Comparison of ENCODE assay signal across 10 mouse cellular contexts in genomic region chr16:5431111-5431510, GRCm38 (mm10).
A peak's percentile ranks its signal among the peaks of the same experiment; 100 is the strongest.
DNase-seq lines count a peak whose midpoint lies in the region; ATAC-seq and TF ChIP-seq lines count a peak whose summit lies in the region.
"Had no signal": no experiment of that assay in that cellular context is flagged by ENCODE, and none has a peak within 500 bp of the region (broad histone marks: within the 10 kb centered on the region; RNA-seq: fewer than 3 reads in every experiment).

No protein-coding gene starts in this region.

- no peaks in the 10 kb centered on the region for H3K4me1 ChIP-seq in lung, postnatal 0 days (ENCODE audit: insufficient read depth, low read depth, low read length)
- no peaks in the 10 kb centered on the region for H3K4me1 ChIP-seq in lung, adult 2 months (ENCODE audit: control insufficient read depth, insufficient read depth, low read length)
- H3K4me1 ChIP-seq: embryonic facial prominence, embryonic 13.5 days had no signal

- no peak for DNase-seq in lung, postnatal 0 days (ENCODE audit: low spot score)
- DNase-seq in lung, adult 2 months = no peak
- DNase-seq in frontal cortex, postnatal 10 days (ENCODE audit: low spot score in 2 of 2) = peak; percentile 16 to 40
- DNase-seq in layer of hippocampus, adult 2 months (ENCODE audit: low spot score in 2 of 2) = peak; percentile 70 to 79
- peak; percentile 36 for DNase-seq in right cerebral cortex, postnatal 4 days
- no peak for DNase-seq in thymus, postnatal 10 days (ENCODE audit: low spot score in 2 of 2)
- no peak for DNase-seq in thymus, postnatal 14 days
- DNase-seq in ovary, adult 18-20 months (ENCODE audit: low spot score) = no peak

- TF ChIP-seq EP300 in lung, postnatal 0 days (IDR thresholded peaks at IDR 0.05) = no peak

- peak; percentile 35; the same call in 1 of the 2 replicates for ATAC-seq in lung, postnatal 0 days

- TF ChIP-seq POLR2A in lung, adult 2 months (IDR thresholded peaks at IDR 0.05; ENCODE audit: borderline replicate concordance, extremely low read depth, low read depth, low read length) = no peak

- H3K9me3 ChIP-seq in lung, postnatal 0 days (ENCODE audit: low read length) = no peaks in the 10 kb centered on the region
- H3K9me3 ChIP-seq: embryonic facial prominence, embryonic 13.5 days had no signal

- WGBS in lung, postnatal 0 days = 34% methylated on average over 3 of the region's 3 CpGs
- WGBS in lung, adult 2 months = 52% methylated on average over 3 of the region's 3 CpGs

- no peak overlapping the region for H3K4me2 ChIP-seq in lung, postnatal 0 days (replicated peaks; ENCODE audit: low read depth, low read length)
- H3K4me2 ChIP-seq: embryonic facial prominence, embryonic 13.5 days had no signal

- no peak for TF ChIP-seq CTCF in lung, postnatal 0 days (IDR thresholded peaks at IDR 0.05)
- no peak for TF ChIP-seq CTCF in lung, adult 2 months (IDR thresholded peaks at IDR 0.05; ENCODE audit: insufficient read depth, low read length)
- no peak for TF ChIP-seq CTCF in layer of hippocampus, adult 2 months (conservative IDR thresholded peaks at IDR 0.05)

- no peaks in the 10 kb centered on the region for H3K36me3 ChIP-seq in lung, postnatal 0 days (ENCODE audit: insufficient read depth, low read length)
- H3K36me3 ChIP-seq: embryonic facial prominence, embryonic 13.5 days; G1E had no signal

- no peak overlapping the region for H3K4me3 ChIP-seq in lung, postnatal 0 days (ENCODE audit: low read depth, low read length)
- no peak overlapping the region for H3K4me3 ChIP-seq in lung, adult 2 months (replicated peaks; ENCODE audit: extremely low read depth, low read depth, low read length)
- no peak overlapping the region for H3K4me3 ChIP-seq in layer of hippocampus, adult 2 months
- H3K4me3 ChIP-seq: embryonic facial prominence, embryonic 13.5 days had no signal

- no peak overlapping the region for H3K9ac ChIP-seq in lung, postnatal 0 days (replicated peaks; ENCODE audit: low read depth)
- H3K9ac ChIP-seq: embryonic facial prominence, embryonic 13.5 days had no signal

- no peak overlapping the region for H3K27ac ChIP-seq in lung, postnatal 0 days (ENCODE audit: low read length)
- peak overlapping the region; percentile 65; the same call in 1 of the 2 replicates for H3K27ac ChIP-seq in layer of hippocampus, adult 2 months
- H3K27ac ChIP-seq: embryonic facial prominence, embryonic 13.5 days had no signal

- no peaks in the 10 kb centered on the region for H3K27me3 ChIP-seq in lung, postnatal 0 days (replicated peaks; ENCODE audit: insufficient read depth, low read length)
- H3K27me3 ChIP-seq: embryonic facial prominence, embryonic 13.5 days had no signal

Comparison
In these comparisons a context has a peak if more than half of its experiments do, and no peak if none do; other contexts are left out.
1. DNase-seq: peak in frontal cortex, postnatal 10 days (2 of 2), layer of hippocampus, adult 2 months (2 of 2) and right cerebral cortex, postnatal 4 days (single experiment); none in lung, postnatal 0 days (single experiment), lung, adult 2 months (single experiment), thymus, postnatal 10 days (0 of 2), thymus, postnatal 14 days (single experiment) and ovary, adult 18-20 months (single experiment).